Mouse (Mus musculus) cerebellum, adult 2 months (tissue): ENCODE results near the gene Gm10271.

Source experiments
- CTCF ChIP-seq: fragments of 200-500 bp; IDR thresholded peaks from 2 replicates; pipeline ENCODE4 v1.5.1; 2011; ENCODE audit warnings: low read depth, mild to moderate bottlenecking, control low read depth, low read length, moderate library complexity, borderline replicate concordance; ENCODE audit not compliant: insufficient read depth
- POLR2A ChIP-seq: fragments of 200-500 bp; IDR thresholded peaks from 2 replicates; pipeline ENCODE4 v1.6.1; 2011; ENCODE audit warnings: low read length, control low read depth, borderline replicate concordance; ENCODE audit not compliant: insufficient read depth

DNA sequence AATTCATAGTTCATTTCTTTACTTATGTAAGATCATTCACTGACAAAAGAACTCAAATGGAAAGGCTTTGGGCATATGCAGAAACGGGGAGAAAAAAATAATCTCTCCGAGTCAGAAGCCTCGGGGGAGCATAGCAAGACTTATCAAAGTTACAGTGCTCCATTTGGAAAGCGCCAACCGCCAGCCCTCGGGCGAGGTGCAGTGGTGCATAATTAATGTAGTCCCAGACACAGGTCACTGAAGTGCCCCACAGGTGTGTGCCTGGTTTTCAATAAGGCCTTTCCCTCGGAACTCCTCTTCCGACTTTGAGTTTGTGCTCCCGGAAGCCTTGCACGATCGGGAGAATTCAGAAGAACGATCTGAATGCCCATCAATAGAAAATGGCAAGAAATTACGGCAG is 10.3 kb downstream of the Gm10271 start:
- TF ChIP-seq POLR2A: no peak
- no peak for TF ChIP-seq CTCF
